ENCODE assay signal across 15 mouse cellular contexts in genomic region chr9:53973241-53973640, GRCm38 (mm10). TPM values are rescaled to one million over a fixed set of nuclear protein-coding genes. Genes with fewer than 3 reads are reported as not detected.
DNase-seq lines count a peak whose midpoint lies in the region; ATAC-seq lines count a peak whose summit lies in the region.
"Had no signal": no experiment of that assay in that cellular context is flagged by ENCODE, and none has a peak within 500 bp of the region (broad histone marks: within the 10 kb centered on the region; RNA-seq: fewer than 3 reads in every experiment).

No protein-coding gene starts in this region.

- no peak for ATAC-seq in midbrain, embryonic 12.5 days (ENCODE audit: low FRiP score, low read depth)
- no peak for ATAC-seq in hindbrain, embryonic 15.5 days (ENCODE audit: low FRiP score, low read depth)
- ATAC-seq in neural tube, embryonic 15.5 days (ENCODE audit: low FRiP score) = no peak
- ATAC-seq in CD4-positive, CD25-positive, alpha-beta regulatory T cell, adult 4 months = no peak

- 71% methylated on average over 5 of the region's 5 CpGs for WGBS in midbrain, embryonic 12.5 days
- WGBS in midbrain, embryonic 10.5 days = 69% methylated on average over 5 of the region's 5 CpGs
- 62% methylated on average over 5 of the region's 5 CpGs for WGBS in hindbrain, embryonic 15.5 days
- 48% methylated on average over 5 of the region's 5 CpGs for WGBS in neural tube, embryonic 15.5 days

- H3K4me3 ChIP-seq in midbrain, embryonic 12.5 days = peak overlapping the region; percentile 70; the same call in 1 of the 2 replicates
- no peak overlapping the region for H3K4me3 ChIP-seq in midbrain, embryonic 10.5 days
- peak overlapping the region; percentile 96 for H3K4me3 ChIP-seq in hindbrain, embryonic 15.5 days
- peak overlapping the region; percentile 64 for H3K4me3 ChIP-seq in neural tube, embryonic 15.5 days (replicated peaks)
- H3K4me3 ChIP-seq: heart, embryonic 13.5 days; myocyte had no signal

- DNase-seq in cerebellum, adult 11 months = peak; percentile 13
- no peak for DNase-seq in cerebellum, postnatal 10 days
- DNase-seq in midbrain, embryonic 10.5 days (ENCODE audit: low spot score) = no peak
- no peak for DNase-seq in frontal cortex, postnatal 14 days (ENCODE audit: low spot score in 2 of 2)
- DNase-seq: kidney, adult 8-10 months; lung, adult 18-20 months; thymus, adult 2 months had no signal

- H3K27me3 ChIP-seq in midbrain, embryonic 12.5 days = peaks cover 20% of the 10 kb centered on the region
- H3K27me3 ChIP-seq in midbrain, embryonic 10.5 days (ENCODE audit: low read depth, poor library complexity, severe bottlenecking) = peaks cover 37% of the 10 kb centered on the region
- H3K27me3 ChIP-seq in hindbrain, embryonic 15.5 days = no peaks in the 10 kb centered on the region
- H3K27me3 ChIP-seq in neural tube, embryonic 15.5 days (replicated peaks) = no peaks in the 10 kb centered on the region

- peaks cover 10% of the 10 kb centered on the region; the same call in 1 of the 2 replicates for H3K4me1 ChIP-seq in midbrain, embryonic 12.5 days
- H3K4me1 ChIP-seq in midbrain, embryonic 10.5 days = peaks cover 17% of the 10 kb centered on the region
- peaks cover 8% of the 10 kb centered on the region for H3K4me1 ChIP-seq in hindbrain, embryonic 15.5 days (replicated peaks)
- peaks cover 21% of the 10 kb centered on the region for H3K4me1 ChIP-seq in neural tube, embryonic 15.5 days

- no peak overlapping the region for H3K27ac ChIP-seq in midbrain, embryonic 12.5 days (replicated peaks)
- no peak overlapping the region for H3K27ac ChIP-seq in midbrain, embryonic 10.5 days (replicated peaks)
- H3K27ac ChIP-seq in hindbrain, embryonic 15.5 days (replicated peaks) = peak overlapping the region; percentile 88
- peak overlapping the region; percentile 92 for H3K27ac ChIP-seq in neural tube, embryonic 15.5 days (replicated peaks)
- H3K27ac ChIP-seq: embryonic facial prominence, embryonic 13.5 days; heart, embryonic 13.5 days; macrophage had no signal

- no peak overlapping the region for H3K9ac ChIP-seq in midbrain, embryonic 12.5 days (replicated peaks)
- H3K9ac ChIP-seq in hindbrain, embryonic 15.5 days = peak overlapping the region; percentile 76
- peak overlapping the region; percentile 84 for H3K9ac ChIP-seq in neural tube, embryonic 15.5 days (replicated peaks)
- H3K9ac ChIP-seq: embryonic facial prominence, embryonic 13.5 days; heart, embryonic 13.5 days had no signal

- H3K4me2 ChIP-seq in midbrain, embryonic 12.5 days (replicated peaks) = peak overlapping the region; percentile 80
- peak overlapping the region; percentile 75 for H3K4me2 ChIP-seq in hindbrain, embryonic 15.5 days
- H3K4me2 ChIP-seq in neural tube, embryonic 15.5 days = peak overlapping the region; percentile 72
- H3K4me2 ChIP-seq: heart, embryonic 13.5 days had no signal

- no peaks in the 10 kb centered on the region for H3K9me3 ChIP-seq in midbrain, embryonic 12.5 days
- H3K9me3 ChIP-seq in midbrain, embryonic 10.5 days (replicated peaks) = no peaks in the 10 kb centered on the region
- H3K9me3 ChIP-seq in hindbrain, embryonic 15.5 days = no peaks in the 10 kb centered on the region
- no peaks in the 10 kb centered on the region for H3K9me3 ChIP-seq in neural tube, embryonic 15.5 days (replicated peaks)
- H3K9me3 ChIP-seq: embryonic facial prominence, embryonic 13.5 days; heart, embryonic 13.5 days had no signal

- H3K36me3 ChIP-seq in midbrain, embryonic 12.5 days = no peaks in the 10 kb centered on the region
- no peaks in the 10 kb centered on the region for H3K36me3 ChIP-seq in midbrain, embryonic 10.5 days
- H3K36me3 ChIP-seq in hindbrain, embryonic 15.5 days = no peaks in the 10 kb centered on the region
- H3K36me3 ChIP-seq in neural tube, embryonic 15.5 days = no peaks in the 10 kb centered on the region
- H3K36me3 ChIP-seq: embryonic facial prominence, embryonic 13.5 days; heart, embryonic 13.5 days had no signal

RNA-seq across cellular contexts. Expression of gene Elmod1, which starts 1.9 kb away (rescaled TPM):
- polyA plus RNA-seq in midbrain, embryonic 12.5 days (2016; fragmentation: Nextera tagmentation; extraction: Ambion mirVana) = 4.5 and 4.9 TPM in 2 replicates
- polyA plus RNA-seq in midbrain, embryonic 10.5 days (2016; fragmentation: Nextera tagmentation; extraction: Ambion mirVana) = 0.75 and 1.4 TPM in 2 replicates
- 17.4 and 22.0 TPM in 2 replicates for polyA plus RNA-seq in hindbrain, embryonic 15.5 days (2015; fragmentation: Nextera tagmentation; extraction: Ambion mirVana)
- 23.5 and 29.5 TPM in 2 replicates for polyA plus RNA-seq in neural tube, embryonic 15.5 days (2015; fragmentation: Nextera tagmentation; extraction: Ambion mirVana)
- not detected for polyA plus RNA-seq in CD4-positive, CD25-positive, alpha-beta regulatory T cell, adult 4 months (2017; shearing (Covaris generic))
- polyA plus RNA-seq: heart, embryonic 13.5 days; macrophage; myocyte had no signal

Comparison
In these comparisons a context has a peak if more than half of its experiments do, and no peak if none do; other contexts are left out.
1. H3K27ac ChIP-seq: peak in hindbrain, embryonic 15.5 days (single experiment) and neural tube, embryonic 15.5 days (single experiment); none in midbrain, embryonic 12.5 days (single experiment) and midbrain, embryonic 10.5 days (single experiment).
2. Peak in every context shown above with its lines, with median percentiles within 50 percentile points of each other: H3K4me2 ChIP-seq.